Mouse (Mus musculus): ENCODE measurements around the gene Pou5f1.

DNA sequence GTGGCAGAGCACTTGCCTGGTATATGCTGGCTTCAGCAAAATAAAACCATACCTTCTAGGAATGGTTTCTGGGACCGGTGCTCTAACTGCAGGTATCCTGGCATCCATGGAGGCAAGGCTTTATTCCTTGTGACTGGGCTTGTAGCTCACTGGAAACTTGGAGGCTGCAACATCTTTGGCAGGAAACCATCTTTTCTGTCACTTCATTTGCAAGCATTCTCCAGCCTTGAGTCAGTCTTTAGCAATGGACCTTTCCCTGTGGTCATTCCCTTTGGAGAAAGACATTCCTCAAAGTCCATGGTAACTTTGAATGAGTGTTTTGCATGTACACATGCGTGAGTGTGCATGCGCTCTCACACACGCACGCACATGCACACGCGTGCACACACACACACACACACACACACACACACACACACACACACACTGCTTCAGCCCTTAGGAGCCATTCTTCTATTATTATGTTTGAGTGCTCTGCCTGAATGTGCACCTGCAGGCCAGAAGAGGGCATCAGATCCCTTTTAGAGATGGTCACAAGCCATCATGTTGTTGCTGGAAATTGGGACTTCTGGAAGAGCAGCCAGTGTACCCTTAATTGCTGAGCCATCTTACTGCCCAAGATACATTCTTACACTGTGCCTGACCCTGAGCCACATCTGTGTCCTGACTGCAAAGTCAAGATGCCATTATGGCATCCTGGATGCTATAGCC is 7.3 kb downstream of the Pou5f1 start:
- no peak for TF ChIP-seq GATA1 (IDR thresholded peaks at IDR 0.05; ENCODE audit: borderline replicate concordance, low read length)
- no peak for TF ChIP-seq FLI1 (IDR thresholded peaks at IDR 0.05; ENCODE audit: low read length)

Measured in megakaryocyte, embryonic 14.5 days (primary cell).